14 mouse cellular contexts compared by ENCODE assay signal in genomic region chr2:11441864-11442263, GRCm38 (mm10).
DNase-seq lines count a peak whose midpoint lies in the region; ATAC-seq and TF ChIP-seq lines count a peak whose summit lies in the region.
"Had no signal": no experiment of that assay in that cellular context is flagged by ENCODE, and none has a peak within 500 bp of the region (broad histone marks: within the 10 kb centered on the region; RNA-seq: fewer than 3 reads in every experiment).

No protein-coding gene starts in this region.

- no peak for TF ChIP-seq CTCF in bone marrow macrophage, adult 2 months (IDR thresholded peaks at IDR 0.05; ENCODE audit: low read depth, low read length)

- no peak for DNase-seq in kidney, adult 9 months
- DNase-seq in CD4-positive helper T cell, adult 2 months (ENCODE audit: low read depth, low spot score), result peak; percentile 53
- DNase-seq in T-cell, adult 2 months (ENCODE audit: low spot score), result no peak
- DNase-seq in layer of hippocampus, adult 11-12 months (ENCODE audit: low spot score), result no peak
- no peak for DNase-seq in urinary bladder, postnatal 14 days (ENCODE audit: low spot score)
- DNase-seq: cerebellum, adult 8-10 months; kidney, postnatal 4 days had no signal

- peaks cover 8% of the 10 kb centered on the region for H3K4me1 ChIP-seq in kidney, embryonic 15.5 days
- H3K4me1 ChIP-seq in bone marrow macrophage, adult 2 months (ENCODE audit: control insufficient read depth, insufficient read depth, low read length), result peaks cover 22% of the 10 kb centered on the region
- H3K4me1 ChIP-seq: liver, embryonic 15.5 days; midbrain, embryonic 13.5 days; neural tube, embryonic 13.5 days had no signal

- no peak overlapping the region for H3K9ac ChIP-seq in kidney, embryonic 15.5 days
- H3K9ac ChIP-seq: liver, embryonic 15.5 days; midbrain, embryonic 13.5 days; neural tube, embryonic 13.5 days had no signal

- no peaks in the 10 kb centered on the region for H3K36me3 ChIP-seq in kidney, embryonic 15.5 days
- H3K36me3 ChIP-seq: liver, embryonic 15.5 days; midbrain, embryonic 13.5 days; neural tube, embryonic 13.5 days had no signal

- H3K4me3 ChIP-seq in kidney, embryonic 15.5 days (replicated peaks), result no peak overlapping the region
- H3K4me3 ChIP-seq in bone marrow macrophage, adult 2 months (ENCODE audit: insufficient read depth, low read length), result no peak overlapping the region
- H3K4me3 ChIP-seq: liver, embryonic 15.5 days; midbrain, embryonic 13.5 days; neural tube, embryonic 13.5 days had no signal

- H3K9me3 ChIP-seq in kidney, embryonic 15.5 days (replicated peaks), result no peaks in the 10 kb centered on the region
- H3K9me3 ChIP-seq: liver, embryonic 15.5 days; midbrain, embryonic 13.5 days; neural tube, embryonic 13.5 days had no signal

- H3K27ac ChIP-seq in kidney, embryonic 15.5 days, result no peak overlapping the region
- H3K27ac ChIP-seq in bone marrow macrophage, adult 2 months (ENCODE audit: insufficient read depth, low read depth, low read length), result peak overlapping the region; percentile 70
- H3K27ac ChIP-seq: liver, embryonic 15.5 days; midbrain, embryonic 13.5 days; neural tube, embryonic 13.5 days had no signal

- ATAC-seq in kidney, embryonic 15.5 days (replicated peaks; ENCODE audit: low FRiP score), result 0 out of 2 replicates have a peak, but pooled peaks have one; percentile 18
- ATAC-seq in megakaryocyte progenitor cell, adult 5-6 weeks (replicated peaks; ENCODE audit: poor library complexity), result peak; percentile 94
- ATAC-seq: intestine, embryonic 16.5 days; midbrain, embryonic 13.5 days had no signal

- no peak for TF ChIP-seq POLR2A in bone marrow macrophage, adult 2 months (IDR thresholded peaks at IDR 0.05; ENCODE audit: borderline replicate concordance, low read depth, low read length)

- H3K4me2 ChIP-seq in kidney, embryonic 15.5 days, result no peak overlapping the region
- H3K4me2 ChIP-seq: liver, embryonic 15.5 days; midbrain, embryonic 13.5 days; neural tube, embryonic 13.5 days had no signal

- WGBS in kidney, embryonic 15.5 days, result 41% methylated on average over 4 of the region's 4 CpGs

- H3K27me3 ChIP-seq in kidney, embryonic 15.5 days, result no peaks in the 10 kb centered on the region
- H3K27me3 ChIP-seq: liver, embryonic 15.5 days; midbrain, embryonic 13.5 days; neural tube, embryonic 13.5 days had no signal
